In genomic region chr3:138515656-138516370, GRCm38 (mm10) we compare ENCODE assay signal across 13 mouse cellular contexts. TPM values are rescaled to one million over a fixed set of nuclear protein-coding genes. Genes with fewer than 3 reads are reported as not detected.
DNase-seq lines count a peak whose midpoint lies in the region; ATAC-seq and TF ChIP-seq lines count a peak whose summit lies in the region.
"Had no signal": no experiment of that assay in that cellular context is flagged by ENCODE, and none has a peak within 500 bp of the region (broad histone marks: within the 10 kb centered on the region; RNA-seq: fewer than 3 reads in every experiment).

No protein-coding gene starts in this region.

- H3K4me3 ChIP-seq in lung, embryonic 14.5 days (ENCODE audit: low read depth, low read length): no peak overlapping the region
- H3K4me3 ChIP-seq in forebrain, embryonic 14.5 days (ENCODE audit: low read depth, low read length): no peak overlapping the region
- no peak overlapping the region for H3K4me3 ChIP-seq in midbrain, embryonic 16.5 days (ENCODE audit: low read depth, low read length)
- H3K4me3 ChIP-seq in heart, embryonic 12.5 days: no peak overlapping the region

- H3K9me3 ChIP-seq in lung, embryonic 14.5 days (ENCODE audit: low read depth, low read length): no peaks in the 10 kb centered on the region
- H3K9me3 ChIP-seq in forebrain, embryonic 14.5 days (replicated peaks; ENCODE audit: control insufficient read depth, low read length): no peaks in the 10 kb centered on the region
- H3K9me3 ChIP-seq in midbrain, embryonic 16.5 days (replicated peaks; ENCODE audit: control insufficient read depth, low read length, poor library complexity, severe bottlenecking): no peaks in the 10 kb centered on the region
- H3K9me3 ChIP-seq in heart, embryonic 12.5 days (replicated peaks): no peaks in the 10 kb centered on the region

- 45% methylated on average over 10 of the region's 10 CpGs for WGBS in lung, embryonic 14.5 days
- WGBS in forebrain, embryonic 14.5 days: 29% methylated on average over 10 of the region's 10 CpGs
- 23% methylated on average over 10 of the region's 10 CpGs for WGBS in midbrain, embryonic 16.5 days
- 63% methylated on average over 10 of the region's 10 CpGs for WGBS in heart, embryonic 12.5 days

- H3K4me1 ChIP-seq in lung, embryonic 14.5 days (ENCODE audit: insufficient read depth): no peaks in the 10 kb centered on the region
- H3K4me1 ChIP-seq in forebrain, embryonic 14.5 days (ENCODE audit: control insufficient read depth, insufficient read depth, low read length): no peaks in the 10 kb centered on the region
- no peaks in the 10 kb centered on the region for H3K4me1 ChIP-seq in midbrain, embryonic 16.5 days (ENCODE audit: control insufficient read depth, insufficient read depth, low read length)
- H3K4me1 ChIP-seq in heart, embryonic 12.5 days (replicated peaks): no peaks in the 10 kb centered on the region

- no peak overlapping the region for H3K27ac ChIP-seq in lung, embryonic 14.5 days (ENCODE audit: low read depth)
- no peak overlapping the region for H3K27ac ChIP-seq in forebrain, embryonic 14.5 days (ENCODE audit: low read depth, low read length)
- no peak overlapping the region for H3K27ac ChIP-seq in midbrain, embryonic 16.5 days (ENCODE audit: low read length)
- no peak overlapping the region for H3K27ac ChIP-seq in heart, embryonic 12.5 days (ENCODE audit: poor library complexity, severe bottlenecking)

- TF ChIP-seq CTCF in lung, embryonic 14.5 days (IDR thresholded peaks at IDR 0.05; ENCODE audit: low read depth): no peak

- ATAC-seq in lung, embryonic 14.5 days (ENCODE audit: insufficient read depth): no peak
- ATAC-seq in forebrain, embryonic 14.5 days: peak; percentile 54
- peak; percentile 66 for ATAC-seq in midbrain, embryonic 16.5 days
- ATAC-seq in megakaryocyte-erythroid progenitor cell, adult 5-6 weeks (replicated peaks; ENCODE audit: low FRiP score, low TSS enrichment, poor library complexity, severe bottlenecking): no peak
- no peak for ATAC-seq in heart, embryonic 12.5 days (ENCODE audit: insufficient number of reproducible peaks, low FRiP score)
- ATAC-seq: intestine, postnatal 0 days had no signal

- no peak overlapping the region for H3K4me2 ChIP-seq in lung, embryonic 14.5 days
- no peak overlapping the region for H3K4me2 ChIP-seq in forebrain, embryonic 14.5 days (ENCODE audit: low read length)
- no peak overlapping the region for H3K4me2 ChIP-seq in midbrain, embryonic 16.5 days (ENCODE audit: low read length)
- no peak overlapping the region for H3K4me2 ChIP-seq in heart, embryonic 12.5 days

- no peak overlapping the region for H3K9ac ChIP-seq in lung, embryonic 14.5 days
- no peak overlapping the region for H3K9ac ChIP-seq in forebrain, embryonic 14.5 days (ENCODE audit: low read length)
- no peak overlapping the region for H3K9ac ChIP-seq in midbrain, embryonic 16.5 days (ENCODE audit: low read depth, low read length)
- no peak overlapping the region for H3K9ac ChIP-seq in heart, embryonic 12.5 days

- peak; percentile 19 for DNase-seq in lung, embryonic 14.5 days
- DNase-seq in lung, postnatal 14 days: no peak
- peak; percentile 61 for DNase-seq in adrenal gland, postnatal 10 days
- peak; percentile 10 for DNase-seq in forebrain, embryonic 14.5 days (ENCODE audit: low spot score)
- no peak for DNase-seq in retina, embryonic 14.5 days (ENCODE audit: low spot score)
- DNase-seq: cerebellum, adult 11 months; gastrocnemius, postnatal 10 days; liver; thymus, adult 18-20 months had no signal

- H3K36me3 ChIP-seq in lung, embryonic 14.5 days (ENCODE audit: insufficient read depth): no peaks in the 10 kb centered on the region
- no peaks in the 10 kb centered on the region for H3K36me3 ChIP-seq in forebrain, embryonic 14.5 days (ENCODE audit: control insufficient read depth, insufficient read depth, low read length)
- H3K36me3 ChIP-seq in midbrain, embryonic 16.5 days (ENCODE audit: control insufficient read depth, insufficient read depth, low read length): no peaks in the 10 kb centered on the region
- no peaks in the 10 kb centered on the region for H3K36me3 ChIP-seq in heart, embryonic 12.5 days

- H3K27me3 ChIP-seq in lung, embryonic 14.5 days (ENCODE audit: insufficient read depth, low read length): no peaks in the 10 kb centered on the region
- H3K27me3 ChIP-seq in forebrain, embryonic 14.5 days (replicated peaks; ENCODE audit: control insufficient read depth, insufficient read depth, low read length): no peaks in the 10 kb centered on the region
- H3K27me3 ChIP-seq in midbrain, embryonic 16.5 days (ENCODE audit: control insufficient read depth, insufficient read depth, low read depth, low read length): no peaks in the 10 kb centered on the region
- 0 out of 2 replicates have a peak, but pooled peaks cover 3% of the 10 kb centered on the region for H3K27me3 ChIP-seq in heart, embryonic 12.5 days (replicated peaks)

RNA-seq across cellular contexts. Expression of gene Eif4e, which starts 10.2 kb away (rescaled TPM):
- 405 and 425 TPM in 2 replicates for polyA plus RNA-seq in lung, embryonic 14.5 days (2014; fragmentation: Nextera tagmentation; extraction: Ambion mirVana)
- total RNA-seq in adrenal gland, postnatal 10 days (2021): 100 to 1,000 TPM; 152 to 172 TPM
- 448 and 459 TPM in 2 replicates for polyA plus RNA-seq in forebrain, embryonic 14.5 days (2014; fragmentation: Nextera tagmentation; extraction: Ambion mirVana)
- 352 and 365 TPM in 2 replicates for polyA plus RNA-seq in midbrain, embryonic 16.5 days (2015; fragmentation: Nextera tagmentation; extraction: Ambion mirVana)
- total RNA-seq in megakaryocyte-erythroid progenitor cell, adult 5-6 weeks (2014; fragmentation: Nextera tagmentation): 208 and 348 TPM in 2 replicates
- total RNA-seq in megakaryocyte-erythroid progenitor cell, adult 5-6 weeks (2017): 215 and 277 TPM in 2 replicates
- 244 and 259 TPM in 2 replicates for polyA plus RNA-seq in heart, embryonic 12.5 days (2016; fragmentation: Nextera tagmentation; extraction: Ambion mirVana)

RNA-seq across cellular contexts. Expression of gene Metap1, which starts 26.5 kb away (rescaled TPM):
- polyA plus RNA-seq in lung, embryonic 14.5 days (2014; fragmentation: Nextera tagmentation; extraction: Ambion mirVana): 58.0 and 60.9 TPM in 2 replicates
- 10 to 100 TPM; 47.0 to 50.4 TPM for total RNA-seq in adrenal gland, postnatal 10 days (2021)
- polyA plus RNA-seq in forebrain, embryonic 14.5 days (2014; fragmentation: Nextera tagmentation; extraction: Ambion mirVana): 48.9 and 51.8 TPM in 2 replicates
- 49.2 and 50.2 TPM in 2 replicates for polyA plus RNA-seq in midbrain, embryonic 16.5 days (2015; fragmentation: Nextera tagmentation; extraction: Ambion mirVana)
- total RNA-seq in megakaryocyte-erythroid progenitor cell, adult 5-6 weeks (2014; fragmentation: Nextera tagmentation): 65.1 and 68.0 TPM in 2 replicates
- total RNA-seq in megakaryocyte-erythroid progenitor cell, adult 5-6 weeks (2017): 79.2 and 80.2 TPM in 2 replicates
- polyA plus RNA-seq in heart, embryonic 12.5 days (2016; fragmentation: Nextera tagmentation; extraction: Ambion mirVana): 38.8 and 40.9 TPM in 2 replicates

Comparison
In these comparisons a context has a peak if more than half of its experiments do, and no peak if none do; other contexts are left out.
1. DNase-seq: peak in lung, embryonic 14.5 days (single experiment), adrenal gland, postnatal 10 days (single experiment) and forebrain, embryonic 14.5 days (single experiment); none in lung, postnatal 14 days (single experiment) and retina, embryonic 14.5 days (single experiment).
2. ATAC-seq: peak in forebrain, embryonic 14.5 days (single experiment) and midbrain, embryonic 16.5 days (single experiment); none in lung, embryonic 14.5 days (single experiment), megakaryocyte-erythroid progenitor cell, adult 5-6 weeks (single experiment) and heart, embryonic 12.5 days (single experiment).